Mouse (Mus musculus) forelimb bud, embryonic 11.5 days (tissue): ENCODE data around the gene Adgra1.

Experiments used
- DNase-seq: peaks from one replicate; pipeline ENCODE4 v3.0.0-alpha.2; 2012; ENCODE audit warnings: low read depth, low spot score

Adgra1 gene

DNA sequence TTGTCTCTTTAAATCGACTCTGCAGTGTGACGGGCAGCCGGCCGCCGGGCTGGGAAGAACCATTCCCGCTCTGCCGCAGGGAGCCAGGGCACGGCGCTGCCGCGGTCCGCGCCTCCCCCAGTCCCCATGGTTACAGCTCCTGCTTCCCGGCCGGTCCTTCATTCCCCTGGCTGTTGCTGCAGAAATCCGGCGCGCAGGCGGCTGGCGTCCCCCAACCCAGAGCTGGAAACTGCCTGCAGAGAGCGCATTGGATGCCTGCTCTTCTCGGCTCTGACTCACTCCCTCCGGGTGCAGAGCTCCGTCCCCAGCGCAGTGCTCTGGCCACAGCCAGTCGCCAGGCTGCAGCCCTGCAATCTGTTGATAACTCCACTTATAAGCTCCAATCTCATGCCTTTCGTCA is at the start of gene Adgra1:
TSS of gene Adgra1 (plus strand) at position 139 of the 400 bp plus-strand sequence.
- DNase-seq = peak; percentile 80

DNA sequence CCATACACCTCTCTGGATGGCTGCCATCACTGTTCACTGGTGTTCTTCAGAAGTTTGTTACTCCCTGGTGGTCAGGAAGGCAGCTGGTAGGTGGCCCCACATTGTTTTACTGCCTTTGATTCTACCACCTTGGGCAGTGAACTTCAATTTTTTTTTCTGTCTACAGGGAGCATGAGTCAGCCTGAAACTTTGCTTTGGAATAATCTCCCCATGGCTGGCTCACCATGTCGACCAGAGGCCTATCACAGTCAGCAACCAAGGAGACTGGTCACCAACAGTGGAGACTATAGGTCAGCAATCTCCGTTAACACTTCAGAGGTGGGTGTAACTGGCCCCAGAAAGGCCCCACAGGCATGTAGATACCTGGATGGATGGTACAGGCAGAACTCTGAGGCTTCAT is 46.6 kb upstream of the Adgra1 start:
- no peak for DNase-seq

DNA sequence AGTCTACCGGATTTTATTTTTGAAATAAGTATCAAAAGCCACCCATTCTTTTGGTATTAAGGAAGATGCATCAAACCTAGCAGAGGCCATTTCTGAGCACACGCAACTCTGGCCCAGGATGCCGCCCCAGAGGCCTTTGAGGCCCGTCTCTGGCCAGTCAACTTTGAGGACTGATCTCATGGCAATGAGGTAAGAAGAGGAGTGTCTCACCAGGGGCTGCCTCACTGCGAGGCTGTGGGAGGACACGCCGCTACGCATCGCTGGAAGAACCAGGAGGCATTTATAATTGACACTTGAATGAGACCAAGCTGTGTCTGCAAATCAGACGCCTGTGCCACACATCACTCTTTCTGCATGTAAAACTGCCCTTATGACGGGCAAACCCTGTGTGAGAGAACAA is 45.0 kb upstream of the Adgra1 start:
- DNase-seq = no peak

DNA sequence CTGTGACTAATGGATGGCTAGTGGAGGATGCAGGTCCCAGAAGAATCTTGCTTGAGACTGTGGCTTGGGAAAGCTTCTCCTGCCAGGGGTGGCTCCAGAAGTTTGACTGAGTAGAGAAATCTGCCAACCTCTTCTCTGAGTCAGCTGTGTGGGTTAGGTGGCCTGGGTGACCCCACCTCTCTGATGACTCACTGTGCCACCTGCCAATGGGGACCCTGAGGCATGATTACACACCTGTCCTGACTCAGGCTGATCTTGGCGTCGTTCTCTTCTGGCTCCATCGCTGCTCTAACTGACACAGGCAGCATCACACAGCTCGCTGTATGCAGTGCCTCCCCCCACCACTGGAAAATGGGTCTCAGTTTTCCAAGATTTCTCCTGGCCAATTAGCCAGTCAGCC is 44.3 kb upstream of the Adgra1 start:
- no peak for DNase-seq

DNA sequence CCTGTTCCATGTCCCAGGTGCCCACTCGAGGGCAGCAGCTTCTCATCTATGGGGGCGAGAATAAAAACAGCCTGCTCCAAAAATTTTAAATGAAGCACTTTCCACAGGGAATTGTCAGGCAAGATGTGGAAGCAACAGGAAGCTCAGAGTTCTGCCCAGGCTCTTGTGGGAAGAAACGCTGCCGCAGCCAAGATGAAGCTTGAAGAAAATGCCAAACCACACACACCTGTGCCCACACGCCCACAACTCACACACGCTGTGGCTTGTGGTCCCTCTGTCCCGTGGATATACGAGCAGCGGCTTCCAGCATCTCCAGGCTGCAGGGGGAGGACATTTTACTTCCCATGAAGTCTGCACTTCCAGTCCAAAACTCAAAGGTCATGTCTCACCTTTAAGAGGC is 42.4 kb upstream of the Adgra1 start:
- no peak for DNase-seq

DNA sequence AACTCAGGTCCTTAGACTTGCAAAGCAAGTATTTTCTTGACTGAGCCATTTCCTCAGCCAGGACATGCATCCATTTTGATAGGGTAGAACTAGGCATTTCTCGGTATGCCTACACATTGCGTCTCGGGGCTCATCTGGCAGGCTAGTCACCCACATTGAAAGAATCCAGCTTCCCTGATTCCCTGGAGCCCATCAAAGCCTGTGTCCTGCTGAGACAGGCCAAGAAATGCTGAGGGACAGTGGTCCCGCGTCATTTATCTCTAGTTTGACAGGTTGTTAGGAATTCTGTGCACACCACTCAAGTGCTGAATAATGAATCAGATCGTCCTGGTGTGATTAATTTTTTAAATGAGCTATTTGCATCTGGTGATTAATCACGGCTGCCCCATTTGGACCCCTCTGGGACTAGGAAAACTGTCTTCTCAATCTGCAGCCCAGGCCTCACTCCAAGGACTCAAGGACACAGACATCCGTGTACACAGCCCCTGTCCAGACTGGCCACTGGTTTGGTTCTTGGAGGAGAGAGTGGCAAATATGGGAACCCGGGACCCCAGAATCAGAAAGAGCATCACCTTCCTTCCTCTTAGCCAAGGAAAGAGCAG is 38.9 kb upstream of the Adgra1 start:
- no peak for DNase-seq

DNA sequence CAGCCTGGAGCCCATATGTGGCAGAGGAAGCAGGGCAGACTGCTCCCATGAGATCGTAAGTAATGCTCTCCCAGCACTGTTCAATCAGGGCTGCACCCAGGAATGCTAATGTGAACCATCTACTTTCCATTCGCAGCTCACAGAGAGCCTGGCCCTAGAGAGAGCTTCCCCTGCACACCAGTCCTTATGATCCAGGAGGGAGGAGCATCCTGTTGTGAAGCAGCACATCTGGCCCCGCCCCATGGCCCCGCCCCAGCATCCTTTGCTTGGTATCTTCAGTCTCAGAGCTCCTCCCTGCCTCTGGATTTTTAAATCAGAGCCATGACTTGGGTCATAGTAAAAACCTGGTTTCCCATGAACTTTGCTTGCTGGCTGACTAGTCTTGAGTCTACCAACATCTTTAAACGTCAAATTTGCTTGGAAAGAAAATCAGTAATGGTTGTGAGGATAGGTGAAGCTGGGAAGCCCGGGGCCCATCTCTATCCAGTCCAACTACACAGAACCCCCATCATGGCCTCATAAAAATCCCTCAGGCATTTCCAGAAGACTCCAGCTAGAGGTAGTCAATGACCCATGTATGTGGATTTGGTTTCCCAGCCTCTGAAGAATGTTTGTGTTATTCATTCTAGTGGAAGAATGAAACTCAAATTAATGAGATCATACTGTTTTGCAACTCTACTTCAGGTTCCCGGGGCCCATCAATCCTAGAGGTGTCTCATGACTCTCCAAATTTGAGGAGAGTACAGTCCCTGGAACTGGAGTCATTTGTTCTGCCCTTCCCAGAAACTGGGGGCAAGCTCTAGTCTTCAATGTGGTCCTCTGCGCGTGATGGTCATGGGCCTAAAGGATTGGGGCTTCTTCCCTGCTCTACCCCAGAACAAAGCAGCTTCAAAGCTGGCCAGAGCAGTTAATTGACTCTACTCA is 36.5 kb upstream of the Adgra1 start:
- DNase-seq = no peak

DNA sequence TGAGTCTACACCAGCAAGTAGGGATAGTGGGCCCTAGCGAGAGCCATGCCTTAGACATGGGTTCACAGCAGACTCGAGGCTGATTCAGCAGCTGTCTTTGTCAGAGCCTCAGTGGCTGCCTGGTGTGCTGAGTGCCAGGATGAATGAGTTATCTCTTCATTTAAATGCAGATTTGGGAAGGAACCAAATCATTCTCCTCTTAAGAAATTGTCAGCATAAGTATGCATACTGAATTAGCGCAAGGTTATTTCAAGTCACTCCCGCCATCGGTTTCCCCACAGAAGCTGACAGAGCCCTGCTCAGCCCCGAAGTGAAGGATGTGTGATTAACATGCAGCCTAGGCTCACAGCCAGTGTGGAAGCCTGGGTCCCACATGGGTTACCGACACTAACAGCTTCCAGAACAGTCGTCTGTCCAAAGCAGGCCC is 27.8 kb upstream of the Adgra1 start:
- no peak for DNase-seq

DNA sequence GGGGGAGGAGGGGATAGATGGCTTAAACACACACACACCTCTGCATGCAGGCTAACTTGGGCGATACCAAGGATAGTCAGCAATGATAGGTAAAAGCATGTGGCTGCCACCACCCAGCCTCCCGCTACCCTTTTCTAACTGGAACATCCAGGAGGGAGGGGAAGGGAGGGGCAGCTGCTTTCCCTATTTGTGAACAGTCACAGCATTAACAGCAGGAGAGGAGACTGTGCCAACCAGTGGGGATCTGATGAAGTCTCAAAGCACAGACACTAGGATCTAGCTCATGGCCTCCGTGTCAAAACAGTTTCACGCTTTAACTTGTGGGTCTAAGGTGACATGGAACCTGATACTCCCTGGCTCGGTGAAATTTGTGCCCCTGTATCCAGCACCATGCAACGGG is 23.9 kb upstream of the Adgra1 start:
- DNase-seq = no peak

DNA sequence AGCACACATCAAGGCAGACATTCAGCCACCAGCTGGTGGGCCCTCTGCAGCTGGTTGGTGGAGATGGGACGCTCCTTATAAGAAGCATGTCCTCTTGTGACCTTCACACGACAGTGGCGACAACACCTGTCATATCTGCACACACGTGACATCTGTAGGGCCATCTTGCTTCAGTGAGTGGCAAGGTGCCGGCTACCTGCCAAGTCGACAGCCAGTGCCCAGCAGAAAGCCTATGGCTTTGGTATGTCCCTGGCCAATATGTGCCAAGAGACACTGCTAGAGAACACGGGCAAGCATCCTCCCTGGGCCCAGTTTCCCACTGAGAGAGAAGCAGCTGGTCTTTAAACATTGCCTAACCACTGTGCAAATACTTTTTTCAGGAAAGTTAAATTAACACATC is 22.3 kb upstream of the Adgra1 start:
- DNase-seq = no peak

DNA sequence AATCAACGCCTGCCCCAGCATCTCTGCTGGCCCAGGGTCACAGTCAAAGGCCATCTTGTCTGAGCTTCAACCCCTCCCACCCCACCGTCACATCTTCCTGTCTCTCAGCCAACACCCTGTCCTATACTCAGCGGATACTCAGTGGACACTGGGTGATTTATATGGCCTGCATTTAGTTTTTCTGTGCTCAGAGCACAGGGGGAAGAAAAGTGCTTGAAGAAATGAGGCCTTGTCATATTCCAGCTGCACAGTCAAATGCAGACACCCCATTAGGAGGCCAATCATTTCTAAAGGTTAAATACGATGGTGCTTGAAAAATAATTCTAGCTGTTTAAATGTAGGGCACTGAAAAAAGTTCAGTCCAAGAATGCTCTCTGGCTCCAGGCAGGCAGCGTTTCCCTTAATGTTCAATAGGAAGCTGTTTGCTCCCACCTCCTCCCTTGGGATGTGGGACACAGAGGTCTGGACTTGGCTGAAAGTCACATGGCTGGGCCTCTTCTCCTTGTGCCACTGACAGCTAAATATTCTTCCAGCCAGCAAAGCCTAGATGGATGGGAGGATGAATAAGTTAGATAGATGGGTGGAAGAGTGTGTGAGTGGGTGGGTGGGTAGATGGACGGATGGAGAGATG is 20.3 kb upstream of the Adgra1 start:
- no peak for DNase-seq

DNA sequence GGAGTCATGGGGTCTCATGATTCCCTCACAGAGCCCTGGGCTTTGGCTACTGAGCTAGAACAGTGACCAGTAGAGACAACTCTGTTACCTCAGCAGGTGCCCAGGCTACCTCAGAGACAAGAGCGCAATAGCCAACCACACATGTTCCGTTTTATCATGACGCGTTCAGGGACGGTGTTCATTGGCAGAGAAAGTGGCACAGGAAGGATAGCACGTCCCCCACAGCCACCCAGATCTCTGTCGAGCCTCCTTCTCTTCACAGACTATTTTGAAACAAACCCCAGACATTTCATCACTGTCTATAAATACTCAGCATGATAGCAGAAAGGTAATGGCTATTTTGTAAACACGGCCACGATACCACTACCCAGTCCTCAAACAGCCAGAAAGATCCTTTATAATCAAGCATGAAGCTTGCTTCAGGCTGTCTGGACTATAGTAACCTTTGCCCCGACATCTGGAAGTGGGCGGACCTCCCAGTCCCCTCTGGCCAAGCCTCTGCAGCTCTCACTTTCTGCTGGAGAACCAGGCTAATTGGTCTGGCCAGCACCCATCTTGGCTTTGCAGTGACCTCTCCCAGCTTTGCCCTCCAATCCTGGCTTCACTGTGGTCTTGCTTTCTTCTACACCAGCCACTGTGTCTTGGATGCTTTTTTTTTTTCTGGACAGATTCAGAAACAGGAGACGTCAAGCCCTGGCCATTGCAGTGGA is 11.5 kb upstream of the Adgra1 start:
- no peak for DNase-seq

DNA sequence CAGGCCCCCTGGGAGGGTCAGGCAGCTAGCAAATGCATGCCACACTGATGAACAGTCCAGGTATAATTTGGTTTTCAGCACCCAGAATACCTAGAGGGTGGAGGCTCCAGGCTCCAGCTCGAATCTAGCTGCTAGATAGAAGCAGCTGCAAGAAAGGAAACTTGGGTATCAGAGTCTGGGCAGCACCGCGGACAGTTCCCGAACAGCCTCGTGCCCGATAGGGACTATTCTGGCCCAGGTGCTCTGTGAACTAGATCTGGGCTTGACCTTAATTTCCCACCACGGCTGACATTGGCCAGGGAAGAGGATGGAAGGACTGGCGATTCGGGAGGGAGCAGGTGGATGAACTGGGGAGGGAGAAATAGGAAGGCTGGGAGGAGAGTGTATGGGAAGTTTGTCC is 6.3 kb upstream of the Adgra1 start:
- peak; percentile 54 for DNase-seq

DNA sequence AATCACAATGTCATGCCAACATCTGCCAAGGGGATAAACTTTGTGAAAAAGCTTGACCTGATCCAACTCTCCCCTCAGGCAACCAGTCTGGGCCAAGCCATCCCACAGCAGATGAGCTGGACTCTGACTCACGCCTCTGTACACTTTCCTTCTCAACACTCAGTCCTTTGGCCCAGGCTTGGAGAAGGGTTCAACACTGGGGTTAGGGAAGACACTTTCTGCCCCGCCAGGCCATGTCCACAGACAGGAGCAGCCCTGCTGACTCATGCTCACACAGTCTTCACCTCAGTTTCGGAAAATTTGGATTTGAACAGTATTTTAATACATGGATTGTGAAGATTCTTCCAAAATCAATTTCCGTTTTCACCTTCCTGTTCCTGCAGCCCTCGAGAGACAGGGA is 442 bp upstream of the Adgra1 start:
- no peak for DNase-seq

DNA sequence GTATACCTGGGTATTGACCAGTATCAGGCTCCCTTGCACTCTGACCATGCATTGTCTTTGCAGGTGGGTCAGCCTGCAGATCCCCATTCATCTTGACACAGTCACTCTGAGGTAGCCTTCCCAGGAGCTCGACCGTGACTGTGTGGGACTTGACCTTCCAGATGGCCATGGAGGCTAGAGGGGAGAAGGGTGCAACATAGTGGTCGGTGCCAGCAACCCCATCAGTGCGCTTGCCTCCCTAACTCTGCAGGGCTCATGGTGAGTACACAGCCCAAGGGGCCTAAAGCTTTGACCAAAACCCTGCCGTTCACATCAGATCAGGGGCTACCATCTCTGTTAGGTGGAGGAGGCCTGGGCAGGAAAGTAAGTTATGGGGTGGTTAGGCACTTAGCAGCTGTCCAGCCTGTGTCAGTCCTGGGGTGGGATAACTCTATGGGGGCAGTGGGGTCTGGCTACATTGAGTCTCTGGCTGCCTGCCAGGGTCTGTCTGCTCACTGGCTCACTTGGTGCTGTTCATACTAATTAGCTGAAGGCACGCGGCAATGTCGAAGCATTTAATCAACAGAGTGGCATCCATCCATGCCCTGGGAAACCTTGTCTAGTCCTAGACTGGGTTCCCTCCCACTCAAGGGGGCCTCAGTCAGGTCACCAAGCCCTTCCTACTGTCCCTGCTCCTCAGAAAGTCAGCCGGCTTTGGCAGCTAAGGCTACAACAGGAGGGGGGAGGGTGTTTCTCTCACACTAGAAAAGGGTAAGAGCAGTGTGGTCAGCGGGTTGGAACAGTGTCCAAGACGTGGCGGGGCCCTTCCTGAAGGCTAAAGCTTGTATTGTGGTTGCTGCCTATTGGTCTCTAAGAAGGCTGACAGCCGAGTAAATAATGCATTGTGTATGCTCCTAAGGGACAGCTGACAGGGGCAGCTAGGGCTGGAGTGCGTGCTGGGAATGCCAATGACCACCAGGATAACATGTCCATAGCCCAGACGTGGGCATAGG is 1.5 kb downstream of the Adgra1 start:
- DNase-seq = no peak

DNA sequence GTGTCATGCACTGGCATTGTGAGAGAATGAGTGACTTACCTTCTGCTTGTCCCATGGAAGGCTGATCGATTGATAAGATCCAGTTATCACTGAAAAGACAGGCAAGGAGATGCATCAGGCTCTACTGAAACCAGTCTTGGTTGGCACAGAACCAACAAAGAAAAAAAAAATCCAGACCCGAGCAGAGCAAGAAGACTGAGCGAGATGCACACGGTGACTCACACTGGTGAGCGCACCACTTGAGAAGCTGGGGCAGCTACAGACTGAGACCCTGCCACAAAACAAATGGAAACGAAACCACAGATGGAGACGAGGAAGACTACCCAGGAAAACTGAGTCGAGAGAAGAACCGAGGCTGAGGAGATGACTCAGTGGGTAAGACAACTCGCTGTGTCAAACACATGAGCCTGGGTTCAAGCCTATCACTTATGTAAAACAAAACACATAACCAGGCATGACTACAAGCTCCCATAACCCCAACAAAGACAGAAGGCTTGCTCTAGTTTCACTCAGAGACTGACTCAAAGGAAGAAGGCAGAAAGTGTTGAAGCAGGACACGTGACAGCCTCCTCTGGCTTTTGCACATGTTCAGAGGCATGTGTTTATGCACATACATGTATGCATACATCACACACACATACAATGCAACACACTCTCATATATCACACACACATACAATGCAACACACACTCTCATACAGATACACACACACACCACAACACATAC is 6.6 kb downstream of the Adgra1 start:
- no peak for DNase-seq

DNA sequence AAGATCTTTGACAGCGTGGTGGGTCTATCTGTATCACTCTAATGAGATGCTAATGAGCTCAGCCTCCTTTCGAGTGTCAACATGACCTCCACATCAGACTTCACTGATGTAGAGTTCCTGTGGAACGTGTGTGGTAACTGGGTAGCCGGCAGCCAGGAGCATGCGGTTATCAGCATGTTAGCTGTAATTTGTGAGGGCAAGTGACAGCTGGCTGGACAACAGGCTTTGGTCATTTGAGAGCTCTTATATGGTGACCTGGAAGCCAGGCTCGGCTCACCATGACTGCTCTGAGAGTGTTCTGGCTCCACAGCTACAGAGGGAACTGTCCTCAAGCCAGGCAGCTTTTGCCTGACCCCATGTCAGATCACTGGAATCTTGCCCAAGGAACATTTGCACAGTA is 8.4 kb downstream of the Adgra1 start:
- DNase-seq = no peak

DNA sequence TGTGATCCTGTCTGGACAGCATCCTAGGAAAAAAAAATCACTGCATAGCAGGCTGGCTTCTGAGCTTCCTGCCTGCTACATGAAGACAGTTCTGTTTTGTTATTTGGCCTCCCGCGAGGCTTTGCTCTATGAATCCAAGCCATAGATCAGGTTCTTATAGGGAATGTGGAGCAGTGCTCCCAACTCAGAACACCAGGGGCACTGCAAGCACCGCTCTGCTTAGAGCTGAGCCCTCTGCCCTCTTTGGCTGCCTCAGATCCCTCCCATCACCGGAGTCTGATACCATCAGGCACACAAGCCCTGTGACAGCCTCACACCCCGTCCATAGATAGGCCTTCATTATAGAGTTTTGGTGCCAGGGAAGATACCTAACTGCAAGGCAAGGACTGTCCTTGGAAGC is 9.2 kb downstream of the Adgra1 start:
- no peak for DNase-seq

DNA sequence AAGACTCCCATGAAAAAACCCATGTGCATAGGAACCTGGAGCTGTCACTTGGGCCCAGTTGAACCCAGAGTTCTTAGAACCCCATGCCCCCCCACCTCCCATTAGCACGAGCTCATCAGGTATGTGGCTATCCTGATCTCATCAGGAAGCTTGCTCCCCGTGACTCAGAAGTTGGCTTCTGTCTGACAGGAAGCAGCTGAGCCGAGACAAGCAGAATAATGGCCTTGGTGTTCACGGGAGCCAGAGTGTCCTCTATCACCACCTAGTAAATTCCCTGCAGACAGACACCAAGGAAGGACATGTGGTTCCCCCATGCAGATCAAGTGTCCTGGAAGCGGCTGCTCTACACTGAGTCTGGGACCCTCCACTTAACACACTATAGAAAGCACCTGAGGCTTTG is 9.8 kb downstream of the Adgra1 start:
- no peak for DNase-seq

DNA sequence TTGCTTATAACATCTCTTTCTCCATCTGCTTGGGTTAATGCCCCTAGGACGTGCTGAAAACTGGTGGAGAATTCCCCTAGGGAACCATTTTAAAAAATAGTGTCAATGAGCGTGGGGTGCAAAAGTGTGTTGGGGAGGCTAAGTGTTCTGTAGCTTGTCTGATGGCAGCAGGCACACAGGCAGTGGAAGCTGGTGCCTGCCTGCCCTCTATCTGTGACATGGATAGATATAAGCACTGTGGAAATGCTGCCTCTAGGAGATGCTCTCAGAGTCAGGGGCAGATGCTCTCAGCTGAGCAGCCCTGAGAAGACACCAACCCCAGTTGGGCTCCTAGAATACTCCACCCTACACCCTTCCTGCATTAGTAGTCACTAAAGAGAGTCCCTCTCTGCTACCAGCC is 11.1 kb downstream of the Adgra1 start:
- no peak for DNase-seq
